Mouse (Mus musculus) lung, postnatal 0 days (tissue): Measurements from ENCODE around the gene Prrc2b. TPM values are rescaled to one million over a fixed set of nuclear protein-coding genes. Genes with fewer than 3 reads are reported as not detected.

Source experiments
- ATAC-seq: fragments of 200-750 bp; cut with Nextera tagmentation; 2 replicates; pipeline ENCODE4 v1.8.0; 2017; ENCODE audit warnings: moderate library complexity
- DNase-seq: peaks from one replicate; pipeline ENCODE4 v3.0.0-alpha.2; 2016; ENCODE audit warnings: low spot score
- H3K27ac ChIP-seq: fragments of 300-500 bp; sonication (generic); 2 replicates; pipeline ENCODE4 v1.5.1; 2014; ENCODE audit warnings: antibody characterized with exemption, mild to moderate bottlenecking, low read length, mixed read lengths
- H3K27me3 ChIP-seq: fragments of 300-500 bp; sonication (generic); replicated peaks from 2 replicates; pipeline ENCODE4 v1.6.1; 2014; ENCODE audit warnings: low read length, mixed read lengths; ENCODE audit not compliant: insufficient read depth
- H3K36me3 ChIP-seq: fragments of 300-500 bp; sonication (generic); 2 replicates; pipeline ENCODE4 v1.6.1; 2014; ENCODE audit warnings: low read length, mixed read lengths; ENCODE audit not compliant: insufficient read depth
- H3K4me1 ChIP-seq: fragments of 300-500 bp; sonication (generic); 2 replicates; pipeline ENCODE4 v1.6.1; 2014; ENCODE audit warnings: antibody characterized with exemption, low read depth, low read length, mixed read lengths; ENCODE audit not compliant: insufficient read depth
- H3K4me2 ChIP-seq: fragments of 300-500 bp; sonication (generic); replicated peaks from 2 replicates; pipeline ENCODE4 v1.6.1; 2014; ENCODE audit warnings: low read depth, mild to moderate bottlenecking, low read length, moderate library complexity, mixed read lengths
- H3K4me3 ChIP-seq: fragments of 300-500 bp; sonication (generic); 2 replicates; pipeline ENCODE4 v1.5.1; 2014; ENCODE audit warnings: low read depth, low read length
- H3K9ac ChIP-seq: fragments of 300-500 bp; sonication (generic); replicated peaks from 2 replicates; pipeline ENCODE4 v1.6.1; 2014; ENCODE audit warnings: low read depth, mild to moderate bottlenecking
- H3K9me3 ChIP-seq: fragments of 300-500 bp; sonication (generic); 2 replicates; pipeline ENCODE4 v1.6.1; 2016; ENCODE audit warnings: low read length, mixed read lengths
- CTCF ChIP-seq: IDR thresholded peaks from 2 replicates; pipeline ENCODE4 v1.5.1; 2016; ENCODE audit warnings: antibody characterized with exemption, mild to moderate bottlenecking
- EP300 ChIP-seq: IDR thresholded peaks from 2 replicates; pipeline ENCODE4 v1.6.1; 2016; ENCODE audit warnings: antibody characterized with exemption, mild to moderate bottlenecking, control low read depth
- WGBS: fragments of 180-500 bp; shearing (Covaris S2); extraction: QIAGEN DNeasy Blood & Tissue Kit; methylation state at CpG from one replicate; pipeline ENCODE4 v1.1.7; 2014; 5-methylcytosine and 5-hydroxymethylcytosine counted together
- polyA plus RNA-seq: library from polyadenylated mRNA; unstranded; fragments of >200 nt; fragmentation: Nextera tagmentation; extraction: Ambion mirVana; gene quantifications from 2 replicates; pipeline ENCODE4 v1.2.1, GENCODE M21; 2015

Gene Prrc2b
- polyA plus RNA-seq, 1 experiment from 2014 or later: 21.2 TPM

DNA sequence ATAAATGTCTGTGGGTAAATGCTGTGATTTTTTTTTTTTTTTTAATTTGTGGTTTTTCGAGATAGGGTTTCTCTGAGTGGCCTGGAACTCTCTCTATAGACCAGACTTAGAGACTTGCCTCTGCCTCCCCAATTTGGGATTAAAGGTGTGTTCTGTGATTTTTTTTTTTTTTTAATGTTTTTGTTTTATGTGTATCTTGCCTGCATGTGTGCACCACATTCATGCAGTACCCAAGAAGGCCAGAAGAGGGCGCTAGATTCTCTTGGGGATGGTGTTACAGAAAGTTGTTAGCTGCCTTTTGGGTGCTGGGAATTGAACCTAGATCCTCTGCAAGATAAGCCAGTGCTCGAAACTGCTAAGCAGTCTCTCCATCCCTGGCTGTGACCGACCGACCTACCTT is 10.1 kb downstream of the Prrc2b start:
- H3K4me1 ChIP-seq: peaks cover 41% of the 10 kb centered on the region

DNA sequence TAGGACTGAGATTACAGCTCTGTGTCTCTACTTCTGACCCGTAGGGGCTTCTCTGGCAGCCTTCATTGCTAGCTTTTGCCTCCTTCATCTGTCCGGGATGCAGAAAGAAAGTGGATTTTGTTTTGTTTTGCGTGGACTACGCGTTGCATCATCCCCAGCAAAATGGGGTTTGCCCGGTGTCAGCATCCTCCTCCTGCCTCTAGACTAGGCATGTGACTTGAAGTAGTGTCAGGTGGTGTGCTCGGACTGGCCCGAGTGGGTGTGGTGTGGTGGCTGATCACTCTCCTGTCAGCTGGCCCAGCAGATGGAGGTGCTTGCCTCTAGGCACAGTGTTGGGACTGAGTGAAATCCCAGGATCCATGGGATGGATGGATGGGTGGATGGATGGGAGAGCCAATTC is 11.2 kb downstream of the Prrc2b start:
- no peak overlapping the region for H3K9ac ChIP-seq
- TF ChIP-seq CTCF (no peak), EP300 (no peak)
- H3K36me3 ChIP-seq: no peaks in the 10 kb centered on the region
- H3K4me1 ChIP-seq: peaks cover 40% of the 10 kb centered on the region
- no peak overlapping the region for H3K4me3 ChIP-seq
- ATAC-seq (no peak), DNase-seq (no peak)
- H3K9me3 ChIP-seq: no peaks in the 10 kb centered on the region
- no peaks in the 10 kb centered on the region for H3K27me3 ChIP-seq
- WGBS: 81% methylated on average over 8 of the region's 8 CpGs
- H3K27ac ChIP-seq: no peak overlapping the region
- no peak overlapping the region for H3K4me2 ChIP-seq

More for the DNA sequence above, 10.1 kb downstream of the Prrc2b start:
- Histone ChIP-seq H3K27me3 (no peaks in the 10 kb centered on the region), H3K9me3 (no peaks in the 10 kb centered on the region), H3K4me2 (no peak overlapping the region), H3K27ac (no peak overlapping the region), H3K9ac (no peak overlapping the region), H3K36me3 (no peaks in the 10 kb centered on the region), H3K4me3 (no peak overlapping the region)
- no peak for ATAC-seq
- no peak for DNase-seq
- 84% methylated on average over 5 of the region's 5 CpGs for WGBS
- TF ChIP-seq EP300 (no peak), CTCF (peak; percentile 64)

DNA sequence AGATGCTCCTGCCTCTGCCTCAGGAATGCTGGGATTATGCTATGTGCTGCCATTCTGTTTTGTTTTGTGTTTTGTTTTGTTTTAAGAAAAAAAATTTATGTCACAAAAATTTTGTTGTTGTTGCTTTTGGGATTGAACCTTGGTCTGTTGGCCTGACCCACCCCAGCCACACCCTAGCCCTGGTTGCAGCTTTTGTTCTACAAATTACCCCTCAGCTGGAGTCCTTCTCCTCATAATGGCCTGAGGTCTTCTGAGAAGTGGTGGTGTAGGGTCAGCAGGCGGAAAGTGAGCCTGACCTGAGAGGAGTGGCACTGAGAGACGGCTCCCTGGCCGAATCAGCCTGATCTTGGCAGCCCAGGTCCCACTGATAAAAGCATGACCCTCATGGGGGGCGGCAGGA is 11.8 kb downstream of the Prrc2b start:
- Histone ChIP-seq H3K4me1 (peaks cover 41% of the 10 kb centered on the region), H3K36me3 (no peaks in the 10 kb centered on the region), H3K9me3 (no peaks in the 10 kb centered on the region), H3K4me2 (no peak overlapping the region), H3K27ac (no peak overlapping the region), H3K27me3 (no peaks in the 10 kb centered on the region), H3K4me3 (no peak overlapping the region), H3K9ac (no peak overlapping the region)
- TF ChIP-seq CTCF (no peak), EP300 (no peak)
- DNase-seq (no peak), ATAC-seq (no peak)
- WGBS: 81% methylated on average over 4 of the region's 4 CpGs

DNA sequence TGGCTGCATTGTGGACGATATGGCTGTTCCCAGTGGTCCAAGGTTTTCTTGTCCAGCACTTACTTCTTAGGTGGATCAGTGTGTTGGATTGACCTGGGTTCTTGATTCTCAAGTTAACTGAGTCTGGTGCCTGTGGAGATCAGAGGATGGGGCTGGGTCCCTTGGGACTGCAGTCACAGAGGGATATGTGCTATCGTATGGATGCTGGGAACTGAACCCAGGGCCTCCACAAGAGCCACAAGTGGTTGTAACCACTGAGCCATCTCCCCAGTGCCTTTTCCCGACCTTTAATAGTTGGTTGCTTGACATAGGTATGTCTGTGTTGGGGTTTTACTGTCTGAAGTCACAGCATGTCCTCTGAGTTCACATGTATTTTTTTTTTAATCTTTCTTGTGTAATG is 12.2 kb downstream of the Prrc2b start:
- Histone ChIP-seq H3K27me3 (no peaks in the 10 kb centered on the region), H3K27ac (no peak overlapping the region), H3K36me3 (no peaks in the 10 kb centered on the region), H3K9ac (no peak overlapping the region), H3K4me2 (no peak overlapping the region), H3K4me3 (no peak overlapping the region), H3K9me3 (no peaks in the 10 kb centered on the region), H3K4me1 (peaks cover 41% of the 10 kb centered on the region)
- TF ChIP-seq EP300 (no peak), CTCF (no peak)
- ATAC-seq (no peak), DNase-seq (no peak)
- WGBS: 84% methylated on average over 3 of the region's 3 CpGs

DNA sequence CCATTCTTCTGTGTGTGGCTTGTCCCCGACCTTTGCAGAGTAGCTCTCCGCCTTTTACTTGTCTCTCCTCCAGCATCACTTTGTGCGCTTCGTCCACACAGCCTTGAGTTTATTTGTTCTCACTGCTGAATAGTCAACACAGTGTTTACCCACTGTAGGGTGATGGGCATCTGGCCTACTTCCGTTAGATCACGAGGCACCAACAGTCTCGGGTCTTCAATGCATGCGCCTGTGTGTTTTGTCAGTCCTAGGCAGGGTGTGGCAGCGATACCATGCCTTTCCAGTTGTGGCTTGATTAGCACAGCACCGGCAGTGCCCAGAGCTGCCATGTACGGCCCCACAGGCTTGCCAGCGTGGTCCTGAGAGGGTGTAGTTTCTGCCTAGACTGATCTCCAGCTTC is 13.6 kb downstream of the Prrc2b start:
- no peaks in the 10 kb centered on the region for H3K9me3 ChIP-seq
- TF ChIP-seq CTCF (no peak), EP300 (no peak)
- ATAC-seq: peak; percentile 26
- H3K4me3 ChIP-seq: no peak overlapping the region
- no peaks in the 10 kb centered on the region for H3K27me3 ChIP-seq
- no peak for DNase-seq
- no peaks in the 10 kb centered on the region for H3K36me3 ChIP-seq
- H3K4me1 ChIP-seq: peaks cover 34% of the 10 kb centered on the region; the same call in 1 of the 2 replicates
- H3K27ac ChIP-seq: peak overlapping the region; percentile 20
- H3K9ac ChIP-seq: no peak overlapping the region
- WGBS: 32% methylated on average over 12 of the region's 12 CpGs
- no peak overlapping the region for H3K4me2 ChIP-seq

GRCm38 (mm10) chr2:32165040-32165800 is 14.3 kb downstream of the Prrc2b start:
- DNase-seq (no peak), ATAC-seq (no peak)
- Histone ChIP-seq H3K9ac (no peak overlapping the region), H3K4me2 (no peak overlapping the region), H3K27me3 (no peaks in the 10 kb centered on the region), H3K4me1 (peaks cover 34% of the 10 kb centered on the region; the same call in 1 of the 2 replicates), H3K36me3 (no peaks in the 10 kb centered on the region), H3K4me3 (no peak overlapping the region), H3K27ac (peak overlapping the region; percentile 20), H3K9me3 (no peaks in the 10 kb centered on the region)
- no peak for TF ChIP-seq CTCF
- no peak for TF ChIP-seq EP300
- 64% methylated on average over 11 of the region's 11 CpGs for WGBS

GRCm38 (mm10) chr2:32166581-32166980 is 15.7 kb downstream of the Prrc2b start:
- H3K27ac ChIP-seq: peak overlapping the region; percentile 84
- no peak for TF ChIP-seq CTCF
- TF ChIP-seq EP300: no peak
- H3K9me3 ChIP-seq: no peaks in the 10 kb centered on the region
- H3K27me3 ChIP-seq: no peaks in the 10 kb centered on the region
- WGBS: 8% methylated on average over 10 of the region's 10 CpGs
- H3K9ac ChIP-seq: no peak overlapping the region
- no peak overlapping the region for H3K4me2 ChIP-seq
- DNase-seq (peak; percentile 55), ATAC-seq (no peak)
- no peak overlapping the region for H3K4me3 ChIP-seq
- H3K36me3 ChIP-seq: no peaks in the 10 kb centered on the region
- H3K4me1 ChIP-seq: peaks cover 31% of the 10 kb centered on the region; the same call in 1 of the 2 replicates
